Mouse (Mus musculus) lung, postnatal 0 days (tissue): ENCODE data around the gene Kmt2e. TPM values are rescaled to one million over a fixed set of nuclear protein-coding genes. Genes with fewer than 3 reads are reported as not detected.

Source experiments
- ATAC-seq: fragments of 200-750 bp; cut with Nextera tagmentation; 2 replicates; pipeline ENCODE4 v1.8.0; 2017; ENCODE audit warnings: moderate library complexity
- DNase-seq: peaks from one replicate; pipeline ENCODE4 v3.0.0-alpha.2; 2016; ENCODE audit warnings: low spot score
- H3K27ac ChIP-seq: fragments of 300-500 bp; sonication (generic); 2 replicates; pipeline ENCODE4 v1.5.1; 2014; ENCODE audit warnings: antibody characterized with exemption, mild to moderate bottlenecking, low read length, mixed read lengths
- H3K27me3 ChIP-seq: fragments of 300-500 bp; sonication (generic); replicated peaks from 2 replicates; pipeline ENCODE4 v1.6.1; 2014; ENCODE audit warnings: low read length, mixed read lengths; ENCODE audit not compliant: insufficient read depth
- H3K36me3 ChIP-seq: fragments of 300-500 bp; sonication (generic); 2 replicates; pipeline ENCODE4 v1.6.1; 2014; ENCODE audit warnings: low read length, mixed read lengths; ENCODE audit not compliant: insufficient read depth
- H3K4me1 ChIP-seq: fragments of 300-500 bp; sonication (generic); 2 replicates; pipeline ENCODE4 v1.6.1; 2014; ENCODE audit warnings: antibody characterized with exemption, low read depth, low read length, mixed read lengths; ENCODE audit not compliant: insufficient read depth
- H3K4me2 ChIP-seq: fragments of 300-500 bp; sonication (generic); replicated peaks from 2 replicates; pipeline ENCODE4 v1.6.1; 2014; ENCODE audit warnings: low read depth, mild to moderate bottlenecking, low read length, moderate library complexity, mixed read lengths
- H3K4me3 ChIP-seq: fragments of 300-500 bp; sonication (generic); 2 replicates; pipeline ENCODE4 v1.5.1; 2014; ENCODE audit warnings: low read depth, low read length
- H3K9ac ChIP-seq: fragments of 300-500 bp; sonication (generic); replicated peaks from 2 replicates; pipeline ENCODE4 v1.6.1; 2014; ENCODE audit warnings: low read depth, mild to moderate bottlenecking
- H3K9me3 ChIP-seq: fragments of 300-500 bp; sonication (generic); 2 replicates; pipeline ENCODE4 v1.6.1; 2016; ENCODE audit warnings: low read length, mixed read lengths
- CTCF ChIP-seq: IDR thresholded peaks from 2 replicates; pipeline ENCODE4 v1.5.1; 2016; ENCODE audit warnings: antibody characterized with exemption, mild to moderate bottlenecking
- EP300 ChIP-seq: IDR thresholded peaks from 2 replicates; pipeline ENCODE4 v1.6.1; 2016; ENCODE audit warnings: antibody characterized with exemption, mild to moderate bottlenecking, control low read depth
- WGBS: fragments of 180-500 bp; shearing (Covaris S2); extraction: QIAGEN DNeasy Blood & Tissue Kit; methylation state at CpG from one replicate; pipeline ENCODE4 v1.1.7; 2014; 5-methylcytosine and 5-hydroxymethylcytosine counted together
- polyA plus RNA-seq: library from polyadenylated mRNA; unstranded; fragments of >200 nt; fragmentation: Nextera tagmentation; extraction: Ambion mirVana; gene quantifications from 2 replicates; pipeline ENCODE4 v1.2.1, GENCODE M21; 2015

The Kmt2e gene
- polyA plus RNA-seq, 1 experiment from 2014 or later = 97.3 TPM

GRCm38 (mm10) chr5:23389601-23390305, 44.5 kb upstream of the Kmt2e start:
- Histone ChIP-seq H3K4me2 (no peak overlapping the region), H3K27ac (no peak overlapping the region), H3K9me3 (no peaks in the 10 kb centered on the region), H3K36me3 (no peaks in the 10 kb centered on the region), H3K4me1 (no peaks in the 10 kb centered on the region), H3K27me3 (no peaks in the 10 kb centered on the region), H3K9ac (no peak overlapping the region), H3K4me3 (no peak overlapping the region)
- WGBS = 79% methylated on average over 7 of the region's 7 CpGs
- ATAC-seq = no peak
- TF ChIP-seq CTCF = no peak
- TF ChIP-seq EP300 = no peak
- no peak for DNase-seq

GRCm38 (mm10) chr5:23391714-23392113, 42.5 kb upstream of the Kmt2e start:
- Histone ChIP-seq H3K4me1 (no peaks in the 10 kb centered on the region), H3K9ac (no peak overlapping the region), H3K27me3 (no peaks in the 10 kb centered on the region), H3K9me3 (no peaks in the 10 kb centered on the region), H3K27ac (no peak overlapping the region), H3K4me3 (no peak overlapping the region), H3K4me2 (no peak overlapping the region), H3K36me3 (no peaks in the 10 kb centered on the region)
- WGBS = 82% methylated on average over 7 of the region's 7 CpGs
- TF ChIP-seq EP300 = no peak
- no peak for TF ChIP-seq CTCF
- ATAC-seq = no peak
- DNase-seq = no peak

- no peak overlapping the region for H3K4me3 ChIP-seq
- H3K27me3 ChIP-seq = no peaks in the 10 kb centered on the region
- no peak overlapping the region for H3K9ac ChIP-seq
- 82% methylated on average over 5 of the region's 5 CpGs for WGBS
- no peak overlapping the region for H3K27ac ChIP-seq
- H3K4me1 ChIP-seq = no peaks in the 10 kb centered on the region
- H3K9me3 ChIP-seq = no peaks in the 10 kb centered on the region
- H3K36me3 ChIP-seq = no peaks in the 10 kb centered on the region
- TF ChIP-seq EP300 (no peak), CTCF (no peak)
- ATAC-seq (no peak), DNase-seq (no peak)
- no peak overlapping the region for H3K4me2 ChIP-seq
Observed at GRCm38 (mm10) chr5:23393870-23394269, 40.4 kb upstream of the Kmt2e start.

GRCm38 (mm10) chr5:23394366-23395145, 39.7 kb upstream of the Kmt2e start:
- no peak overlapping the region for H3K27ac ChIP-seq
- peak; percentile 90 for ATAC-seq
- no peaks in the 10 kb centered on the region for H3K27me3 ChIP-seq
- no peak overlapping the region for H3K9ac ChIP-seq
- no peaks in the 10 kb centered on the region for H3K4me1 ChIP-seq
- 39% methylated on average over 3 of the region's 3 CpGs for WGBS
- no peaks in the 10 kb centered on the region for H3K36me3 ChIP-seq
- no peak overlapping the region for H3K4me2 ChIP-seq
- no peaks in the 10 kb centered on the region for H3K9me3 ChIP-seq
- TF ChIP-seq EP300 = peak; percentile 41; the same call in 1 of the 2 replicates
- TF ChIP-seq CTCF = no peak
- no peak overlapping the region for H3K4me3 ChIP-seq
- peak; percentile 77 for DNase-seq

GRCm38 (mm10) chr5:23395721-23396120, 38.5 kb upstream of the Kmt2e start:
- no peaks in the 10 kb centered on the region for H3K9me3 ChIP-seq
- no peak overlapping the region for H3K4me3 ChIP-seq
- H3K4me2 ChIP-seq = no peak overlapping the region
- H3K4me1 ChIP-seq = no peaks in the 10 kb centered on the region
- TF ChIP-seq CTCF (no peak), EP300 (no peak)
- no peak for ATAC-seq
- WGBS = 70% methylated on average over 3 of the region's 3 CpGs
- no peak overlapping the region for H3K9ac ChIP-seq
- H3K36me3 ChIP-seq = no peaks in the 10 kb centered on the region; the same call in 1 of the 2 replicates
- no peak for DNase-seq
- no peaks in the 10 kb centered on the region for H3K27me3 ChIP-seq
- no peak overlapping the region for H3K27ac ChIP-seq

- no peaks in the 10 kb centered on the region; the same call in 1 of the 2 replicates for H3K36me3 ChIP-seq
- H3K9ac ChIP-seq = no peak overlapping the region
- no peak overlapping the region for H3K4me2 ChIP-seq
- WGBS = 58% methylated on average over 3 of the region's 3 CpGs
- H3K4me3 ChIP-seq = no peak overlapping the region
- no peak overlapping the region for H3K27ac ChIP-seq
- no peaks in the 10 kb centered on the region for H3K27me3 ChIP-seq
- no peaks in the 10 kb centered on the region for H3K4me1 ChIP-seq
- no peaks in the 10 kb centered on the region for H3K9me3 ChIP-seq
- no peak for ATAC-seq
- no peak for DNase-seq
- no peak for TF ChIP-seq EP300
- TF ChIP-seq CTCF = no peak
Observed at GRCm38 (mm10) chr5:23396756-23397155, 37.5 kb upstream of the Kmt2e start.
